9 mouse cellular contexts compared by ENCODE assay signal in genomic region chr8:94330733-94331132, GRCm38 (mm10). TPM values are rescaled to one million over a fixed set of nuclear protein-coding genes. Genes with fewer than 3 reads are reported as not detected.
DNase-seq lines count a peak whose midpoint lies in the region; ATAC-seq and TF ChIP-seq lines count a peak whose summit lies in the region.
"Had no signal": no experiment of that assay in that cellular context is flagged by ENCODE, and none has a peak within 500 bp of the region (broad histone marks: within the 10 kb centered on the region; RNA-seq: fewer than 3 reads in every experiment).

No protein-coding gene starts in this region.

- H3K9ac ChIP-seq in kidney, embryonic 16.5 days (replicated peaks; ENCODE audit: low read length): no peak overlapping the region
- H3K9ac ChIP-seq in neural tube, embryonic 15.5 days (replicated peaks): no peak overlapping the region
- H3K9ac ChIP-seq: embryonic facial prominence, embryonic 12.5 days had no signal

- no peaks in the 10 kb centered on the region for H3K27me3 ChIP-seq in kidney, embryonic 16.5 days (ENCODE audit: insufficient read depth, low read length)
- H3K27me3 ChIP-seq in neural tube, embryonic 15.5 days (replicated peaks): no peaks in the 10 kb centered on the region
- H3K27me3 ChIP-seq: embryonic facial prominence, embryonic 12.5 days had no signal

- WGBS in kidney, embryonic 16.5 days: 29% methylated on average over 4 of the region's 4 CpGs
- WGBS in lung, adult 2 months: 24% methylated on average over 4 of the region's 4 CpGs
- 32% methylated on average over 4 of the region's 4 CpGs for WGBS in neural tube, embryonic 15.5 days

- H3K4me3 ChIP-seq in kidney, embryonic 16.5 days (ENCODE audit: low read length): no peak overlapping the region
- H3K4me3 ChIP-seq in lung, adult 2 months (replicated peaks; ENCODE audit: extremely low read depth, low read depth, low read length): no peak overlapping the region
- H3K4me3 ChIP-seq in neural tube, embryonic 15.5 days (replicated peaks): no peak overlapping the region
- H3K4me3 ChIP-seq: embryonic facial prominence, embryonic 12.5 days had no signal

- no peak for DNase-seq in kidney, adult 18-20 months
- DNase-seq in adrenal gland, postnatal 36 days: peak; percentile 23 to 56
- DNase-seq in lung, adult 2 months: peak; percentile 31
- DNase-seq in right cerebral cortex, adult 18-20 months: no peak

- no peak for TF ChIP-seq POLR2A in lung, adult 2 months (IDR thresholded peaks at IDR 0.05; ENCODE audit: borderline replicate concordance, extremely low read depth, low read depth, low read length)

- ATAC-seq in kidney, embryonic 16.5 days (ENCODE audit: low FRiP score, low TSS enrichment): peak; percentile 46; the same call in 1 of the 2 replicates
- ATAC-seq in erythroblast, adult 5-6 weeks (replicated peaks; ENCODE audit: low FRiP score, poor library complexity, severe bottlenecking): peak; percentile 72
- ATAC-seq in inflammation-experienced regulatory T-cells, adult 6 months: peak; percentile 61
- peak; percentile 63 for ATAC-seq in neural tube, embryonic 15.5 days (ENCODE audit: low FRiP score)

- H3K9me3 ChIP-seq in kidney, embryonic 16.5 days (ENCODE audit: low read length): no peaks in the 10 kb centered on the region
- no peaks in the 10 kb centered on the region for H3K9me3 ChIP-seq in neural tube, embryonic 15.5 days (replicated peaks)
- H3K9me3 ChIP-seq: embryonic facial prominence, embryonic 12.5 days had no signal

- H3K4me2 ChIP-seq in kidney, embryonic 16.5 days (replicated peaks; ENCODE audit: low read depth, low read length): no peak overlapping the region
- no peak overlapping the region for H3K4me2 ChIP-seq in neural tube, embryonic 15.5 days
- H3K4me2 ChIP-seq: embryonic facial prominence, embryonic 12.5 days had no signal

- H3K4me1 ChIP-seq in kidney, embryonic 16.5 days (ENCODE audit: insufficient read depth, low read length): no peaks in the 10 kb centered on the region
- H3K4me1 ChIP-seq in lung, adult 2 months (ENCODE audit: control insufficient read depth, insufficient read depth, low read length): no peaks in the 10 kb centered on the region
- no peaks in the 10 kb centered on the region for H3K4me1 ChIP-seq in neural tube, embryonic 15.5 days
- H3K4me1 ChIP-seq: embryonic facial prominence, embryonic 12.5 days had no signal

- TF ChIP-seq CTCF in lung, adult 2 months (IDR thresholded peaks at IDR 0.05; ENCODE audit: insufficient read depth, low read length): peak; percentile 67

- no peaks in the 10 kb centered on the region for H3K36me3 ChIP-seq in kidney, embryonic 16.5 days (ENCODE audit: insufficient read depth, low read length)
- H3K36me3 ChIP-seq in neural tube, embryonic 15.5 days: no peaks in the 10 kb centered on the region
- H3K36me3 ChIP-seq: embryonic facial prominence, embryonic 12.5 days had no signal

- no peak overlapping the region for H3K27ac ChIP-seq in kidney, embryonic 16.5 days (ENCODE audit: low read length)
- no peak overlapping the region for H3K27ac ChIP-seq in neural tube, embryonic 15.5 days (replicated peaks)
- H3K27ac ChIP-seq: embryonic facial prominence, embryonic 12.5 days had no signal

RNA-seq across cellular contexts. Expression of gene Slc12a3, which starts 1.7 kb away (rescaled TPM):
- 14.5 and 16.6 TPM in 2 replicates for polyA plus RNA-seq in kidney, embryonic 16.5 days (2015; fragmentation: Nextera tagmentation; extraction: Ambion mirVana)
- total RNA-seq in adrenal gland, postnatal 36 days (2021): not detected
- total RNA-seq in erythroblast, adult 5-6 weeks (2015; ENCODE audit: low replicate concordance): 2.5 TPM in 1 of 2 replicates, not detected in the other
- total RNA-seq in erythroblast, adult 5-6 weeks (2017; ENCODE audit: low replicate concordance): 0.34 TPM in 1 of 2 replicates, not detected in the other
- polyA plus RNA-seq in inflammation-experienced regulatory T-cells, adult 6 months (2017; shearing (Covaris generic)): under 1 TPM in 1 of 3 experiments, not detected in 2; 0.20 TPM
- 0.27 and 0.29 TPM in 2 replicates for polyA plus RNA-seq in lung, adult 2 months (2012; rRNA removed)
- 0.10 and 0.23 TPM in 2 replicates for polyA plus RNA-seq in neural tube, embryonic 15.5 days (2015; fragmentation: Nextera tagmentation; extraction: Ambion mirVana)

RNA-seq across cellular contexts. Expression of gene Herpud1, which starts 55.5 kb away (rescaled TPM):
- 82.9 and 87.9 TPM in 2 replicates for polyA plus RNA-seq in kidney, embryonic 16.5 days (2015; fragmentation: Nextera tagmentation; extraction: Ambion mirVana)
- total RNA-seq in adrenal gland, postnatal 36 days (2021): 100 to 1,000 TPM; 109 to 110 TPM
- total RNA-seq in erythroblast, adult 5-6 weeks (2015; ENCODE audit: low replicate concordance): 52.1 and 56.6 TPM in 2 replicates
- total RNA-seq in erythroblast, adult 5-6 weeks (2017; ENCODE audit: low replicate concordance): 60.9 and 70.5 TPM in 2 replicates
- 100 to 1,000 TPM in 2 of 3 experiments, 10 to 100 TPM in 1; 75.9 to 149 (median 110) TPM for polyA plus RNA-seq in inflammation-experienced regulatory T-cells, adult 6 months (2017; shearing (Covaris generic))
- 341 and 489 TPM in 2 replicates for polyA plus RNA-seq in lung, adult 2 months (2012; rRNA removed)
- polyA plus RNA-seq in neural tube, embryonic 15.5 days (2015; fragmentation: Nextera tagmentation; extraction: Ambion mirVana): 70.8 and 75.5 TPM in 2 replicates

Comparison
In these comparisons a context has a peak if more than half of its experiments do, and no peak if none do; other contexts are left out.
1. DNase-seq: peak in adrenal gland, postnatal 36 days (2 of 2) and lung, adult 2 months (single experiment); none in kidney, adult 18-20 months (single experiment) and right cerebral cortex, adult 18-20 months (single experiment).
2. RNA of gene Slc12a3, which starts 1.7 kb away (polyA plus RNA-seq): 14.5 to 16.6 TPM in kidney, embryonic 16.5 days; 0.27 to 0.29 TPM in lung, adult 2 months, 0.10 to 0.23 TPM in neural tube, embryonic 15.5 days and 0.20 TPM in inflammation-experienced regulatory T-cells, adult 6 months; every median in the first group is over 10 times any median in the second.
3. Peak in every context shown above with its lines, with median percentiles within 50 percentile points of each other: ATAC-seq.